Mouse (Mus musculus) embryonic facial prominence, embryonic 11.5 days (tissue): Measurements from ENCODE around the gene Stpg2. TPM values are rescaled to one million over a fixed set of nuclear protein-coding genes. Genes with fewer than 3 reads are reported as not detected.

ENCODE experiments used
- ATAC-seq: fragments of 200-750 bp; cut with Nextera tagmentation; replicated peaks from 2 replicates; pipeline ENCODE4 v1.8.0; 2017; ENCODE audit warnings: low read depth; ENCODE audit not compliant: insufficient number of reproducible peaks, low FRiP score, low TSS enrichment
- DNase-seq: peaks from one replicate; pipeline ENCODE4 v3.0.0-alpha.2; 2015; ENCODE audit warnings: low spot score
- H3K27ac ChIP-seq: fragments of 300-500 bp; sonication (generic); replicated peaks from 2 replicates; pipeline ENCODE4 v1.5.1; 2014; ENCODE audit warnings: mild to moderate bottlenecking, low read depth, low read length, control low read depth
- H3K27me3 ChIP-seq: fragments of 300-500 bp; sonication (generic); 2 replicates; pipeline ENCODE4 v1.6.1; 2014; ENCODE audit warnings: mild to moderate bottlenecking, low read length, moderate library complexity, mixed read lengths; ENCODE audit not compliant: control insufficient read depth, insufficient read depth
- H3K36me3 ChIP-seq: fragments of 300-500 bp; sonication (generic); replicated peaks from 2 replicates; pipeline ENCODE4 v1.6.1; 2014; ENCODE audit warnings: low read depth, mild to moderate bottlenecking, low read length, moderate library complexity, mixed read lengths; ENCODE audit not compliant: control insufficient read depth, insufficient read depth
- H3K4me1 ChIP-seq: fragments of 300-500 bp; sonication (generic); 2 replicates; pipeline ENCODE4 v1.6.1; 2014; ENCODE audit warnings: low read length, mixed read lengths; ENCODE audit not compliant: control insufficient read depth, insufficient read depth
- H3K4me2 ChIP-seq: fragments of 300-500 bp; sonication (generic); 2 replicates; pipeline ENCODE4 v1.6.1; 2014; ENCODE audit warnings: low read depth, mild to moderate bottlenecking, control low read depth, low read length, moderate library complexity
- H3K4me3 ChIP-seq: fragments of 300-500 bp; sonication (generic); 2 replicates; pipeline ENCODE4 v1.5.1; 2014; ENCODE audit warnings: low read depth, low read length, control low read depth
- H3K9ac ChIP-seq: fragments of 300-500 bp; sonication (generic); replicated peaks from 2 replicates; pipeline ENCODE4 v1.6.1; 2014; ENCODE audit warnings: mild to moderate bottlenecking, control low read depth, low read length
- H3K9me3 ChIP-seq: fragments of 300-500 bp; sonication (generic); replicated peaks from 2 replicates; pipeline ENCODE4 v1.6.1; 2016; ENCODE audit warnings: mild to moderate bottlenecking, low read length, inconsistent platforms, mixed read lengths; ENCODE audit not compliant: control insufficient read depth
- WGBS: fragments of 180-500 bp; shearing (Covaris S2); extraction: QIAGEN DNeasy Blood & Tissue Kit; methylation state at CpG from one replicate; pipeline ENCODE4 v1.1.7; 2014; 5-methylcytosine and 5-hydroxymethylcytosine counted together
- polyA plus RNA-seq: library from polyadenylated mRNA; unstranded; fragments of >200 nt; fragmentation: Nextera tagmentation; extraction: Ambion mirVana; gene quantifications from 2 replicates; pipeline ENCODE4 v1.2.1, GENCODE M21; 2014

Stpg2 gene
- not detected in 2 replicates for polyA plus RNA-seq

GRCm38 (mm10) chr3:139205444-139205998, at the start of gene Stpg2:
Gene Stpg2 (plus strand): TSS chr3:139205694.
- Histone ChIP-seq H3K27me3 (no peaks in the 10 kb centered on the region), H3K9me3 (no peaks in the 10 kb centered on the region), H3K36me3 (no peaks in the 10 kb centered on the region), H3K27ac (peak within 1 kb of the TSS; percentile 61), H3K4me3 (peak within 1 kb of the TSS; percentile 51), H3K4me2 (peak within 1 kb of the TSS; percentile 68), H3K4me1 (no peaks in the 10 kb centered on the region), H3K9ac (peak within 1 kb of the TSS; percentile 65)
- peak; percentile 95 for DNase-seq
- peak; percentile 99 for ATAC-seq
- WGBS, result under 1% methylated on average over 49 of the region's 49 CpGs

GRCm38 (mm10) chr3:139162146-139162545, 43.3 kb upstream of the Stpg2 start:
- Histone ChIP-seq H3K36me3 (no peaks in the 10 kb centered on the region), H3K4me2 (no peak overlapping the region), H3K27me3 (no peaks in the 10 kb centered on the region), H3K9me3 (no peaks in the 10 kb centered on the region), H3K27ac (no peak overlapping the region), H3K9ac (no peak overlapping the region), H3K4me1 (no peaks in the 10 kb centered on the region), H3K4me3 (no peak overlapping the region)
- 27% methylated on average over 2 of the region's 2 CpGs for WGBS
- DNase-seq (no peak), ATAC-seq (no peak)

- ATAC-seq (no peak), DNase-seq (no peak)
- 72% methylated on average over 4 of the region's 4 CpGs for WGBS
- Histone ChIP-seq H3K4me1 (no peaks in the 10 kb centered on the region), H3K4me2 (no peak overlapping the region), H3K27ac (no peak overlapping the region), H3K27me3 (no peaks in the 10 kb centered on the region), H3K9me3 (no peaks in the 10 kb centered on the region), H3K36me3 (no peaks in the 10 kb centered on the region), H3K4me3 (no peak overlapping the region), H3K9ac (no peak overlapping the region)
These were observed 42.8 kb upstream of the Stpg2 start for GRCm38 (mm10) chr3:139162658-139163057.

GRCm38 (mm10) chr3:139168510-139169269, 36.8 kb upstream of the Stpg2 start:
- no peak overlapping the region for H3K4me2 ChIP-seq
- ATAC-seq, result no peak
- no peak for DNase-seq
- no peaks in the 10 kb centered on the region for H3K27me3 ChIP-seq
- WGBS, result 74% methylated on average over 4 of the region's 4 CpGs
- H3K9me3 ChIP-seq, result no peaks in the 10 kb centered on the region
- no peak overlapping the region for H3K27ac ChIP-seq
- H3K9ac ChIP-seq, result no peak overlapping the region
- no peak overlapping the region for H3K4me3 ChIP-seq
- no peaks in the 10 kb centered on the region for H3K36me3 ChIP-seq
- no peaks in the 10 kb centered on the region for H3K4me1 ChIP-seq

GRCm38 (mm10) chr3:139169740-139170139, 35.8 kb upstream of the Stpg2 start:
- Histone ChIP-seq H3K4me2 (no peak overlapping the region), H3K4me1 (no peaks in the 10 kb centered on the region), H3K4me3 (no peak overlapping the region), H3K9me3 (no peaks in the 10 kb centered on the region), H3K9ac (no peak overlapping the region), H3K27me3 (no peaks in the 10 kb centered on the region), H3K36me3 (no peaks in the 10 kb centered on the region), H3K27ac (no peak overlapping the region)
- ATAC-seq (no peak), DNase-seq (no peak)
- WGBS, result 64% methylated on average over 1 of the region's 1 CpGs

- Histone ChIP-seq H3K27me3 (no peaks in the 10 kb centered on the region), H3K4me1 (no peaks in the 10 kb centered on the region), H3K36me3 (no peaks in the 10 kb centered on the region), H3K9me3 (no peaks in the 10 kb centered on the region), H3K9ac (no peak overlapping the region), H3K27ac (no peak overlapping the region), H3K4me2 (no peak overlapping the region), H3K4me3 (no peak overlapping the region)
- DNase-seq (no peak), ATAC-seq (no peak)
- 43% methylated on average over 1 of the region's 1 CpGs for WGBS
These were observed 28.6 kb upstream of the Stpg2 start for GRCm38 (mm10) chr3:139176936-139177335.

GRCm38 (mm10) chr3:139191541-139191940, 14.0 kb upstream of the Stpg2 start:
- no peak overlapping the region for H3K27ac ChIP-seq
- DNase-seq, result no peak

GRCm38 (mm10) chr3:139193917-139194316, 11.6 kb upstream of the Stpg2 start:
- no peaks in the 10 kb centered on the region for H3K27me3 ChIP-seq
- no peak overlapping the region for H3K27ac ChIP-seq
- H3K4me3 ChIP-seq, result no peak overlapping the region
- H3K9me3 ChIP-seq, result no peaks in the 10 kb centered on the region
- H3K4me1 ChIP-seq, result no peaks in the 10 kb centered on the region
- H3K9ac ChIP-seq, result no peak overlapping the region
- no peaks in the 10 kb centered on the region for H3K36me3 ChIP-seq
- no peak overlapping the region for H3K4me2 ChIP-seq
- no peak for DNase-seq
- ATAC-seq, result no peak

More at GRCm38 (mm10) chr3:139191541-139191940, 14.0 kb upstream of the Stpg2 start:
- Histone ChIP-seq H3K4me1 (no peaks in the 10 kb centered on the region), H3K9ac (no peak overlapping the region), H3K4me2 (no peak overlapping the region), H3K36me3 (no peaks in the 10 kb centered on the region), H3K4me3 (no peak overlapping the region), H3K27me3 (no peaks in the 10 kb centered on the region), H3K9me3 (no peaks in the 10 kb centered on the region)
- 69% methylated on average over 1 of the region's 1 CpGs for WGBS
- no peak for ATAC-seq
